Mouse (Mus musculus) E14TG2a.4 (cell line): Measurements from ENCODE around the gene Tas2r144.

Experiments used
- CTCF ChIP-seq: conservative IDR thresholded peaks from 2 replicates; pipeline ENCODE4 v1.5.1; 2014; ENCODE audit warnings: low read length
- NANOG ChIP-seq: IDR thresholded peaks from 2 replicates; pipeline ENCODE4 v1.6.1; 2014; ENCODE audit warnings: borderline replicate concordance, low read length, mixed read lengths
- POU5F1 ChIP-seq: IDR thresholded peaks from 2 replicates; pipeline ENCODE4 v1.6.1; 2014; ENCODE audit warnings: low read length, borderline replicate concordance

- TF ChIP-seq CTCF (no peak), NANOG (no peak), POU5F1 (no peak)
These were observed 32.0 kb downstream of the Tas2r144 start for GRCm38 (mm10) chr6:42247173-42247572.
